Mouse (Mus musculus): ENCODE measurements around the gene Sdr9c7. TPM values are rescaled to one million over a fixed set of nuclear protein-coding genes. Genes with fewer than 3 reads are reported as not detected.
A peak's percentile ranks its signal among the peaks of the same experiment; 100 is the strongest.

Sdr9c7 gene
- polyA plus RNA-seq, 1 experiment from 2014 or later, result not detected

DNA sequence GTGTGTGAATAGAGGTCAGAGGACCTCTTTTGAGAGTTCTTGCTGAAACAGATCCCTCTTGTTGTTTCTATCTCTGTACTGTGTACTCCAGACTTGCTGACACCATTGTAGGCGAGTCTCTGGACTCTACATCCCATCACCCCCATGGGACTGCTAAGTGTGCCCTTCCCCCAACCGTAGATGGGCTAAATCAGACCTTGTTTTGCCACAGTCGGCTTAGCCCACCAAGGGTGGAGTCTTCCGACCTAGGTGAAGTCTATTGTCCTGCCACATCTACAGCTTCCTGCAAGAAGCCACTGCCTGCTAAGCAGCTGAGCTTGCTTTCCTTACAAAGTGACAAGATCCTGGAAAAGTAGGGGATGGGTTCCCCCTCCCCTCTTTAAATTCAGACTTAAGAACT lies 53.5 kb downstream of the Sdr9c7 start:
- DNase-seq (ENCODE audit: extremely low spot score, low spot score), result no peak

GRCm38 (mm10) chr10:127955034-127955433 lies 56.7 kb downstream of the Sdr9c7 start:
- no peak overlapping the region for H3K27ac ChIP-seq
- no peaks in the 10 kb centered on the region for H3K36me3 ChIP-seq (replicated peaks)
- H3K27me3 ChIP-seq (ENCODE audit: poor library complexity, severe bottlenecking), result no peaks in the 10 kb centered on the region
- H3K9me3 ChIP-seq, result no peaks in the 10 kb centered on the region
- no peak overlapping the region for H3K4me3 ChIP-seq
- WGBS, result 84% methylated on average over 4 of the region's 4 CpGs
- H3K4me1 ChIP-seq, result peaks cover 7% of the 10 kb centered on the region
- no peak for DNase-seq (ENCODE audit: extremely low spot score, low spot score)

More for the DNA sequence above, 53.5 kb downstream of the Sdr9c7 start:
- Histone ChIP-seq H3K4me1 (peaks cover 7% of the 10 kb centered on the region), H3K36me3 (replicated peaks) (no peaks in the 10 kb centered on the region), H3K27me3 (ENCODE audit: poor library complexity, severe bottlenecking) (no peaks in the 10 kb centered on the region), H3K9me3 (no peaks in the 10 kb centered on the region), H3K4me3 (no peak overlapping the region), H3K27ac (no peak overlapping the region)
- 78% methylated on average over 4 of the region's 4 CpGs for WGBS

DNA sequence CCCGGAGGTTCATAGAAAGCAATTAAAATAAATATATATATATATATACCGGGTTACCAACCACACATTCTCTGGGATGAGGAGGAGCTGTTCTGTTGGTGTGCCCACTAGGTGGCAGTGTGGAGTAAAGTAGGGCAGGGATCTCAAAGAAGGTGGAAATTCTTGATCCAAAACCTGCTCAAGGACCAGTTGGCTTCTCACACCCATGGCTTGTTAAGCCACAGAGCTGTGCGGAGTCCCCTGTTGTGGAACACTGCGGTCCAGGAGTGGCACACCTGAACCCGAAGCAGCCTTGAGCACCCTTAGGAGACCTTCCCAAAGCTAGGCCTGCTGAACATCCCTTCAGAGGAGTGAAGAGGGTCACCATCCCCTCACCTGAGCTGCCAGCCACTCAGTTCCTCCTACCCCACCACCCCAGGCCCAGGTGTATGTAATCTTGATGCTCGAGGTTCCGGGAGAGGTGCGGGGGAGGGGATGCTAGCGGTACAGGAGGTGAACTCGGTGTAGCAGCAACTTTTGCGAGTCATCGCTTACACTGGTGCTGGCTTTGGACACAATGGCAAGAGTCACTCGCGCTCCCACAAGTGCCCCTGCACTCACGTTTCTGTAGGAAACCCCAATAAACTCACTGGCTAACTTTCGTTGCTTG lies 58.0 kb downstream of the Sdr9c7 start:
- peak overlapping the region; percentile 12; the same call in 1 of the 2 replicates for H3K27ac ChIP-seq
- no peaks in the 10 kb centered on the region for H3K36me3 ChIP-seq (replicated peaks)

GRCm38 (mm10) chr10:127959161-127959679 lies 60.9 kb downstream of the Sdr9c7 start:
- no peak for DNase-seq (ENCODE audit: extremely low spot score, low spot score)
- Histone ChIP-seq H3K27ac (no peak overlapping the region), H3K27me3 (ENCODE audit: poor library complexity, severe bottlenecking) (no peaks in the 10 kb centered on the region), H3K4me1 (no peaks in the 10 kb centered on the region), H3K36me3 (replicated peaks) (no peaks in the 10 kb centered on the region), H3K9me3 (0 out of 2 replicates have a peak, but pooled peaks cover 4% of the 10 kb centered on the region), H3K4me3 (no peak overlapping the region)
- WGBS, result 93% methylated on average over 7 of the region's 7 CpGs

More for the DNA sequence above, 58.0 kb downstream of the Sdr9c7 start:
- H3K27me3 ChIP-seq (ENCODE audit: poor library complexity, severe bottlenecking), result no peaks in the 10 kb centered on the region
- H3K9me3 ChIP-seq, result no peaks in the 10 kb centered on the region
- 66% methylated on average over 16 of the region's 16 CpGs for WGBS
- no peak overlapping the region for H3K4me3 ChIP-seq
- no peaks in the 10 kb centered on the region for H3K4me1 ChIP-seq
- peak; percentile 63 for DNase-seq (ENCODE audit: extremely low spot score, low spot score)

Other genes starting within 250 kb of the Sdr9c7 start
- gene Nemp1, start 231.6 kb upstream of the Sdr9c7 start, polyA plus RNA-seq (2016; fragmentation: Nextera tagmentation; extraction: Ambion mirVana), result 9.9 and 10.0 TPM in 2 replicates
- gene Nab2, start 229.9 kb upstream of the Sdr9c7 start, polyA plus RNA-seq (2016; fragmentation: Nextera tagmentation; extraction: Ambion mirVana), result 5.6 and 6.2 TPM in 2 replicates
- 0.40 and 0.44 TPM in 2 replicates for gene Myo1a, start 193.3 kb upstream of the Sdr9c7 start, polyA plus RNA-seq (2016; fragmentation: Nextera tagmentation; extraction: Ambion mirVana)
- not detected in 2 replicates for gene Tac2, start 174.0 kb upstream of the Sdr9c7 start, polyA plus RNA-seq (2016; fragmentation: Nextera tagmentation; extraction: Ambion mirVana)
- 4.4 and 5.3 TPM in 2 replicates for gene Zbtb39, start 159.0 kb upstream of the Sdr9c7 start, polyA plus RNA-seq (2016; fragmentation: Nextera tagmentation; extraction: Ambion mirVana)
- 0.30 and 0.44 TPM in 2 replicates for gene Gpr182, start 146.8 kb upstream of the Sdr9c7 start, polyA plus RNA-seq (2016; fragmentation: Nextera tagmentation; extraction: Ambion mirVana)
- gene Rdh1, start 138.8 kb upstream of the Sdr9c7 start, polyA plus RNA-seq (2016; fragmentation: Nextera tagmentation; extraction: Ambion mirVana), result not detected in 2 replicates
- not detected in 2 replicates for gene Rdh16f1, start 138.7 kb upstream of the Sdr9c7 start, polyA plus RNA-seq (2016; fragmentation: Nextera tagmentation; extraction: Ambion mirVana)
- gene Rdh9, start 122.1 kb upstream of the Sdr9c7 start, polyA plus RNA-seq (2016; fragmentation: Nextera tagmentation; extraction: Ambion mirVana), result 0.15 and 0.20 TPM in 2 replicates
- gene Rdh16, start 97.4 kb upstream of the Sdr9c7 start, polyA plus RNA-seq (2016; fragmentation: Nextera tagmentation; extraction: Ambion mirVana), result not detected in 2 replicates
- not detected in 2 replicates for gene Rdh19, start 48.6 kb upstream of the Sdr9c7 start, polyA plus RNA-seq (2016; fragmentation: Nextera tagmentation; extraction: Ambion mirVana)
- not detected in 2 replicates for gene Rdh16f2, start 32.0 kb upstream of the Sdr9c7 start, polyA plus RNA-seq (2016; fragmentation: Nextera tagmentation; extraction: Ambion mirVana)
- not detected in 2 replicates for gene Rdh7, start 9.7 kb upstream of the Sdr9c7 start, polyA plus RNA-seq (2016; fragmentation: Nextera tagmentation; extraction: Ambion mirVana)
- gene Hsd17b6, start 109.1 kb downstream of the Sdr9c7 start, polyA plus RNA-seq (2016; fragmentation: Nextera tagmentation; extraction: Ambion mirVana), result not detected in 2 replicates
- 123 TPM in 2 replicates for gene Prim1, start 116.7 kb downstream of the Sdr9c7 start, polyA plus RNA-seq (2016; fragmentation: Nextera tagmentation; extraction: Ambion mirVana)
- gene Naca, start 137.1 kb downstream of the Sdr9c7 start, polyA plus RNA-seq (2016; fragmentation: Nextera tagmentation; extraction: Ambion mirVana), result 930 and 977 TPM in 2 replicates
- gene Ptges3, start 160.4 kb downstream of the Sdr9c7 start, polyA plus RNA-seq (2016; fragmentation: Nextera tagmentation; extraction: Ambion mirVana), result 733 and 767 TPM in 2 replicates
- 2,314 and 2,329 TPM in 2 replicates for gene Atp5b, start 184.8 kb downstream of the Sdr9c7 start, polyA plus RNA-seq (2016; fragmentation: Nextera tagmentation; extraction: Ambion mirVana)
- 13.5 and 15.2 TPM in 2 replicates for gene Baz2a, start 193.1 kb downstream of the Sdr9c7 start, polyA plus RNA-seq (2016; fragmentation: Nextera tagmentation; extraction: Ambion mirVana)